ENCODE assay signal across 13 mouse cellular contexts in the genomic region with DNA sequence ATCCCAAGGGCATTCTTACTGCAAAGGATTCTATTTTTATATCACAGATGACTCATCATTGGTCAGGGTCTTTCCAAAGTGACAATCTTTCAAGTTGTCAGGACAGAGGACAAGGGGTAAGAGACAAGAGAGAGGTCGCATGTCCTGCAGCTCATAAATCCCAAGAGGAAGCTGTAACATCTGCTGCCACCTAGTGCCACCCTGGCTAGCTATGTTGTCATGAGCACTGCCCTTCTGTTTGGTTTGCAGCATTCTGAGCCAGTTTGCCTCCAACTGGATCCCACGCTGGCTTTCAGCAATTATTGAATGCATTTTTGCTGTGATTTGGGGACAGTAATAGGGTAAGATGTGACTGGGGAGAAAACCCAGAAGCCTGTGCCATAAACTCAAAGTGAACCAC.
A peak's percentile ranks its signal among the peaks of the same experiment; 100 is the strongest.
DNase-seq lines count a peak whose midpoint lies in the region; ATAC-seq and TF ChIP-seq lines count a peak whose summit lies in the region.
"Had no signal": no experiment of that assay in that cellular context is flagged by ENCODE, and none has a peak within 500 bp of the region (broad histone marks: within the 10 kb centered on the region; RNA-seq: fewer than 3 reads in every experiment).

No protein-coding gene starts in this region.

- H3K4me1 ChIP-seq in hindbrain, embryonic 13.5 days (replicated peaks) = peaks cover 14% of the 10 kb centered on the region
- 0 out of 2 replicates have a peak, but pooled peaks cover 3% of the 10 kb centered on the region for H3K4me1 ChIP-seq in hindbrain, embryonic 12.5 days

- CTCF ChIA-PET in Patski (lab: Charles Lee) = interaction anchor here (1.1 to 2.4 kb wide), 4 partner anchors 28 to 60 kb away, joined by 3 to 8 read pairs (median 4); no protein-coding TSS in a partner anchor

- H3K4me2 ChIP-seq in hindbrain, embryonic 13.5 days = no peak overlapping the region
- no peak overlapping the region for H3K4me2 ChIP-seq in hindbrain, embryonic 12.5 days (replicated peaks)
- H3K4me2 ChIP-seq: neural tube, embryonic 15.5 days had no signal

- peak overlapping the region; percentile 9; the same call in 1 of the 2 replicates for H3K27ac ChIP-seq in hindbrain, embryonic 13.5 days
- H3K27ac ChIP-seq in hindbrain, embryonic 12.5 days = no peak overlapping the region
- H3K27ac ChIP-seq in left cerebral cortex, adult 2 months = no peak overlapping the region
- H3K27ac ChIP-seq: macrophage; neural tube, embryonic 15.5 days had no signal

- no peak overlapping the region for H3K9ac ChIP-seq in hindbrain, embryonic 13.5 days
- no peak overlapping the region for H3K9ac ChIP-seq in hindbrain, embryonic 12.5 days
- H3K9ac ChIP-seq: neural tube, embryonic 15.5 days had no signal

- no peaks in the 10 kb centered on the region for H3K36me3 ChIP-seq in hindbrain, embryonic 13.5 days
- no peaks in the 10 kb centered on the region for H3K36me3 ChIP-seq in hindbrain, embryonic 12.5 days
- H3K36me3 ChIP-seq: neural tube, embryonic 15.5 days had no signal

- DNase-seq in left cerebral cortex, adult 2 months (ENCODE audit: extremely low spot score in 1 of 2, low spot score in 2 of 2) = no peak
- no peak for DNase-seq in left cerebral cortex, postnatal 4 days
- no peak for DNase-seq in Patski (ENCODE audit: low read depth, low spot score)
- peak; percentile 52 to 72 for DNase-seq in adrenal gland, postnatal 36 days
- DNase-seq: cerebellum, adult 9-11 months; liver; right cerebral cortex, postnatal 25 days had no signal

- no peak for ATAC-seq in hindbrain, embryonic 13.5 days (ENCODE audit: low FRiP score)
- no peak for ATAC-seq in hindbrain, embryonic 12.5 days (ENCODE audit: low FRiP score)
- ATAC-seq in Patski = no peak
- ATAC-seq in granulocyte monocyte progenitor cell, adult 5-6 weeks (replicated peaks; ENCODE audit: poor library complexity, severe bottlenecking) = no peak
- ATAC-seq: forebrain, embryonic 16.5 days had no signal

- H3K9me3 ChIP-seq in hindbrain, embryonic 13.5 days = no peaks in the 10 kb centered on the region
- H3K9me3 ChIP-seq in hindbrain, embryonic 12.5 days (replicated peaks) = no peaks in the 10 kb centered on the region
- H3K9me3 ChIP-seq: neural tube, embryonic 15.5 days had no signal

- H3K27me3 ChIP-seq in hindbrain, embryonic 13.5 days = no peaks in the 10 kb centered on the region
- H3K27me3 ChIP-seq in hindbrain, embryonic 12.5 days = no peaks in the 10 kb centered on the region
- H3K27me3 ChIP-seq in Patski = no peaks in the 10 kb centered on the region
- H3K27me3 ChIP-seq: neural tube, embryonic 15.5 days had no signal

- intact Hi-C loops in left cerebral cortex, adult 2 months (cut with DNase I) = loop anchor here (5.0 kb wide), 1 partner anchor 53 kb away; no protein-coding TSS in a partner anchor
- intact Hi-C loops in left cerebral cortex, postnatal 4 days (cut with DNase I) = no loop called here

- peak; percentile 51 for TF ChIP-seq CTCF in left cerebral cortex, adult 2 months (IDR thresholded peaks at IDR 0.05)
- peak; percentile 72 for TF ChIP-seq CTCF in Patski (IDR thresholded peaks at IDR 0.05)

- POLR2A ChIA-PET in Patski (lab: Charles Lee) = no interaction called here

- in situ Hi-C loops in Patski (cut with MboI; ENCODE audit: low pct_unique_long_range_greater_than_20kb) = no loop called here

- no peak overlapping the region for H3K4me3 ChIP-seq in hindbrain, embryonic 13.5 days
- no peak overlapping the region for H3K4me3 ChIP-seq in hindbrain, embryonic 12.5 days
- H3K4me3 ChIP-seq in left cerebral cortex, adult 2 months = no peak overlapping the region
- H3K4me3 ChIP-seq: neural tube, embryonic 15.5 days had no signal

- 52% methylated on average over 2 of the region's 2 CpGs for WGBS in hindbrain, embryonic 13.5 days
- WGBS in hindbrain, embryonic 12.5 days = 60% methylated on average over 2 of the region's 2 CpGs

Comparison
In these comparisons a context has a peak if more than half of its experiments do, and no peak if none do; other contexts are left out.
1. DNase-seq: peak in adrenal gland, postnatal 36 days (2 of 2); none in left cerebral cortex, adult 2 months (0 of 2), left cerebral cortex, postnatal 4 days (single experiment) and Patski (single experiment).